Mouse (Mus musculus) spleen, postnatal 10 days (tissue): ENCODE results near the gene Rnf212b.
A peak's percentile ranks its signal among the peaks of the same experiment; 100 is the strongest.

Experiments used
- DNase-seq, 2 experiments: peaks; one replicate each; pipeline ENCODE4 v3.0.0; 2021 to 2022; ENCODE audit warnings: low spot score in 2 of 2

The Rnf212b gene

GRCm38 (mm10) chr14:54874165-54874564 lies 60.2 kb downstream of the Rnf212b start:
- DNase-seq, result no peak

- no peak for DNase-seq
Measured at GRCm38 (mm10) chr14:54875844-54876538, 62.0 kb downstream of the Rnf212b start.

DNA sequence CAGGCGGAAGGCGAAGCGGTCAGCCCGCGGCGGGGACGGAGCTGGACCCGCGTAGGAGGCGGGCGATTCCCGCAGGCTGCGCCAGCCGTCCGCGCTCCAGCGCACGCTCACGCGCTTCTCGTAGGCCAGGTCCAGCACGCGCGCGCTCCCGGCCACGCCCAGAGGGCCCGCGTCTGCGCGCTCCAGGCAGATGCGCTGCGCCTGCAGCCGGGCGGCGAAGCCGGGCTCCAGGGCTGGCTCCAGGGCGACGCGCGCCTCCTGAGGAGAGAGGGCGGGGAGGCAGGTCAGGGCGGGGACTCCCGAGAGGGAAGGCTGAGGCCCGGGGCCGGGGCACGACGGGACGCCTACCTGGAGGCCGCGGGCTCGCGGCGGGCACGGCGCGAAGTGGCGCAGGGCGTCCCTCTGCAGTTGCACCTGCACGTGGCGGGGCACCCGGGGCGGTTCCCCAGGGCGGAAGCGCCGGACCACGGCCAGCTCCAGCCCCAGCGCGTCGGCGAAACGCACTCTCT lies 62.7 kb downstream of the Rnf212b start:
- peak; percentile 75 to 85 for DNase-seq

GRCm38 (mm10) chr14:54877048-54877715 lies 63.2 kb downstream of the Rnf212b start, which contains the start of gene Ppp1r3e:
Gene Ppp1r3e (minus strand): TSS chr14:54877550.
- DNase-seq, result peak; percentile 55 to 65

- peak; percentile 26 to 71 for DNase-seq
Measured at GRCm38 (mm10) chr14:54883154-54884021, 69.4 kb downstream of the Rnf212b start, which contains the start of the genes Bcl2l2 and Gm20521. Gene Bcl2l2 (plus strand): TSS chr14:54883377. Gene Gm20521 (plus strand): TSS chr14:54883441.

DNA sequence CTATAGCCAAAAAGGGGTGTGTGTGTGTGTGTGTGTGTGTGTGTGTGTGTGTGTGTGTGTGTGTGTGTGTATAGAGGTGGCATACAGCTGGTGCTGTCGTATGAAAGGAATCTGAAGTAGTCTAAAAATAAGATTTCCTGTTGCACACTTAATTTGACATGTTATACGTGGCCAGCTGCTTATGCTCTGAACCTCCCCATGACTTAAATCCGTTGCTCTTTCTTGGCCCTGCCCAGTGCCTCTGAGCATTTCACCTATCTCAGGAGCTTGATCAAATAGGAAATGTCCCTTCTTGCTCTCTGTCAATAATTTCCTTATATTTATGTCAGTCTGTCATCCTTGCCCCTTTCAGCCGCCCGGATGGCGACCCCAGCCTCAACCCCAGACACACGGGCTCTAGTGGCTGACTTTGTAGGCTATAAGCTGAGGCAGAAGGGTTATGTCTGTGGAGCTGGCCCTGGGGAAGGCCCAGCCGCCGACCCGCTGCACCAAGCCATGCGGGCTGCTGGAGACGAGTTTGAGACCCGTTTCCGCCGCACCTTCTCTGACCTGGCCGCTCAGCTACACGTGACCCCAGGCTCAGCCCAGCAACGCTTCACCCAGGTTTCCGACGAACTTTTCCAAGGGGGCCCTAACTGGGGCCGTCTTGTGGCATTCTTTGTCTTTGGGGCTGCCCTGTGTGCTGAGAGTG lies 70.2 kb downstream of the Rnf212b start:
- no peak for DNase-seq

- no peak for DNase-seq
Measured at GRCm38 (mm10) chr14:54885309-54885708, 71.4 kb downstream of the Rnf212b start.

- no peak for DNase-seq
Measured at GRCm38 (mm10) chr14:54892200-54892599, 78.3 kb downstream of the Rnf212b start, which contains the start of gene Pabpn1. Gene Pabpn1 (plus strand): TSS chr14:54892500.

GRCm38 (mm10) chr14:54893651-54894181 lies 79.8 kb downstream of the Rnf212b start:
- DNase-seq, result peak; percentile 95 to 98

- DNase-seq, result peak; percentile 75 to 81
Measured at GRCm38 (mm10) chr14:54894296-54895151, 80.6 kb downstream of the Rnf212b start.

DNA sequence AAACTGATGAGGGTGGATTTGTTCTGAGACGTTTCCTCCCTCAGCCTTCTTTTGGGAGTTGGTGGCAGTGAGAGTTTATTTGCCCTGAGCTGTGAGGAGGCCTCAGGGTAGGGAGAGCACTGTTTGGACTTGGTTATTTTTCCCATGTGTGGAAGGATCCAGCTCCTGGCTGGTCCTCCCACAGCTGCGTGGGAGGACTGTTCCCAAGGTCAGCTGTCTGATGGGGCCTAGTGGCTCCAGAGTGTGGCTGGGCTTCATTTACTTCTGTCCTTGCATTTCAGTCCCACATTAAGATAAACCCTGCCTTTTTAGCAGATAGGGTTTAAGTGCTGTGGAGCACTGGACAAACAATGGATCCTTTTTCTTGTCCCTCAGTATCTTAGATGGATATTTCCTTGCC lies 83.5 kb downstream of the Rnf212b start:
- DNase-seq, result no peak

GRCm38 (mm10) chr14:54900383-54900782 lies 86.4 kb downstream of the Rnf212b start:
- DNase-seq, result peak; percentile 23 to 60

DNA sequence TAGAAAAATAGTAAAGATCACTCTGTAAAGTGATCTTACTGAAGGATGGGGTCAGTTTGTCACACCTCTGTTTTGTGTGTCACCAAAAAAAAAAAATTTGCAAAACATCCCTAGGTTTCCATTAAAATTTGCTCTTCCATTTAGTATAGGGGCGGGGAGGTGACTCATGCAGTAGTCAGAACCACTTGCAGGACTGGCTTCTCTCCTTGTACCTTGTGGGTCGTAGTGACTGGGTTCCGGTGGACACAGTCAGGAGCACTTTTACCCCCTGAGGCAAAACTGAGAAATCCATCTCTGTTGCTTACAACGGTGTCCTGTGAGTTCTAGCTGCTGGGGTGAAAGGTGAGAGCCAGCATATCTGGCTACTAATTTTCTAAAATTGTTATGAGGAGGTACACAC lies 89.7 kb downstream of the Rnf212b start:
- no peak for DNase-seq
